Mouse (Mus musculus) liver, embryonic 16.5 days (tissue): ENCODE results near the gene Lmbr1l. TPM values are rescaled to one million over a fixed set of nuclear protein-coding genes. Genes with fewer than 3 reads are reported as not detected.
A peak's percentile ranks its signal among the peaks of the same experiment; 100 is the strongest.

Source experiments
- ATAC-seq: fragments of 200-750 bp; cut with Nextera tagmentation; 2 replicates; pipeline ENCODE4 v1.8.0; 2017; ENCODE audit warnings: low read depth, mild to moderate bottlenecking, moderate number of reproducible peaks, moderate library complexity
- H3K27ac ChIP-seq: fragments of 300-500 bp; sonication (generic); 2 replicates; pipeline ENCODE4 v1.5.1; 2014; ENCODE audit warnings: mild to moderate bottlenecking, low read length
- H3K27me3 ChIP-seq: fragments of 300-500 bp; sonication (generic); 2 replicates; pipeline ENCODE4 v1.6.1; 2014; ENCODE audit warnings: low read depth, low read length, mixed read lengths; ENCODE audit not compliant: control insufficient read depth, insufficient read depth
- H3K36me3 ChIP-seq: fragments of 300-500 bp; sonication (generic); 2 replicates; pipeline ENCODE4 v1.6.1; 2014; ENCODE audit warnings: mild to moderate bottlenecking; ENCODE audit not compliant: control insufficient read depth, insufficient read depth
- H3K4me1 ChIP-seq: fragments of 300-500 bp; sonication (generic); 2 replicates; pipeline ENCODE4 v1.6.1; 2014; ENCODE audit warnings: low read depth, low read length, mixed read lengths; ENCODE audit not compliant: control insufficient read depth
- H3K4me2 ChIP-seq: fragments of 300-500 bp; sonication (generic); 2 replicates; pipeline ENCODE4 v1.6.1; 2014; ENCODE audit warnings: low read depth, low read length, mixed read lengths
- H3K4me3 ChIP-seq: fragments of 300-500 bp; sonication (generic); 2 replicates; pipeline ENCODE4 v1.5.1; 2014; ENCODE audit warnings: low read depth, mild to moderate bottlenecking, low read length
- H3K9ac ChIP-seq: fragments of 300-500 bp; sonication (generic); 2 replicates; pipeline ENCODE4 v1.6.1; 2014; ENCODE audit warnings: low read depth, low read length
- H3K9me3 ChIP-seq: fragments of 300-500 bp; sonication (generic); replicated peaks from 2 replicates; pipeline ENCODE4 v1.6.1; 2016; ENCODE audit warnings: low read length; ENCODE audit not compliant: control insufficient read depth
- WGBS: fragments of 180-500 bp; shearing (Covaris S2); extraction: QIAGEN DNeasy Blood & Tissue Kit; methylation state at CpG from one replicate; pipeline ENCODE4 v1.1.7; 2014; ENCODE audit not compliant: insufficient replicate concordance; 5-methylcytosine and 5-hydroxymethylcytosine counted together
- polyA plus RNA-seq: library from polyadenylated mRNA; unstranded; fragments of >200 nt; fragmentation: Nextera tagmentation; extraction: Ambion mirVana; gene quantifications from 2 replicates; pipeline ENCODE4 v1.2.1, GENCODE M21; 2015

Gene Lmbr1l
- polyA plus RNA-seq, 1 experiment from 2014 or later: 4.4 TPM

- Histone ChIP-seq H3K4me1 (peaks cover 34% of the 10 kb centered on the region), H3K4me3 (peak within 1 kb of the TSS; percentile 59), H3K27ac (no peak within 1 kb of the TSS), H3K27me3 (peaks cover 67% of the 10 kb centered on the region), H3K36me3 (no peaks in the 10 kb centered on the region), H3K4me2 (peak within 1 kb of the TSS; percentile 80), H3K9me3 (no peaks in the 10 kb centered on the region), H3K9ac (peak within 1 kb of the TSS; percentile 39; the same call in 1 of the 2 replicates)
- WGBS: under 1% methylated on average over 76 of the region's 77 CpGs
- ATAC-seq: no peak
Measured at GRCm38 (mm10) chr15:98893940-98894745, 23.9 kb downstream of the Lmbr1l start, which contains the start of gene Rhebl1. TSS of gene Rhebl1 (minus strand) at chr15:98894540.

GRCm38 (mm10) chr15:98893036-98893435 is 25.0 kb downstream of the Lmbr1l start:
- Histone ChIP-seq H3K4me1 (peaks cover 34% of the 10 kb centered on the region), H3K36me3 (no peaks in the 10 kb centered on the region), H3K27me3 (peaks cover 56% of the 10 kb centered on the region), H3K9ac (no peak overlapping the region), H3K9me3 (no peaks in the 10 kb centered on the region), H3K4me2 (no peak overlapping the region), H3K27ac (no peak overlapping the region), H3K4me3 (no peak overlapping the region)
- ATAC-seq: no peak
- WGBS: 59% methylated on average over 4 of the region's 4 CpGs

GRCm38 (mm10) chr15:98891907-98892606 is 26.0 kb downstream of the Lmbr1l start:
- peak; percentile 61 for ATAC-seq
- Histone ChIP-seq H3K9ac (no peak overlapping the region), H3K36me3 (no peaks in the 10 kb centered on the region), H3K4me1 (peaks cover 34% of the 10 kb centered on the region), H3K9me3 (no peaks in the 10 kb centered on the region), H3K27me3 (peaks cover 46% of the 10 kb centered on the region), H3K4me3 (no peak overlapping the region), H3K27ac (no peak overlapping the region), H3K4me2 (no peak overlapping the region)
- 12% methylated on average over 6 of the region's 6 CpGs for WGBS

- no peak overlapping the region for H3K27ac ChIP-seq
- H3K4me1 ChIP-seq: peaks cover 32% of the 10 kb centered on the region
- no peak overlapping the region for H3K9ac ChIP-seq
- no peaks in the 10 kb centered on the region for H3K36me3 ChIP-seq
- peaks cover 38% of the 10 kb centered on the region for H3K27me3 ChIP-seq
- H3K4me2 ChIP-seq: peak overlapping the region; percentile 26
- 23% methylated on average over 19 of the region's 19 CpGs for WGBS
- H3K9me3 ChIP-seq: no peaks in the 10 kb centered on the region
- no peak for ATAC-seq
- H3K4me3 ChIP-seq: no peak overlapping the region
Measured at GRCm38 (mm10) chr15:98891198-98891742, 26.8 kb downstream of the Lmbr1l start.

GRCm38 (mm10) chr15:98887526-98887925 is 30.5 kb downstream of the Lmbr1l start:
- WGBS: 78% methylated on average over 7 of the region's 7 CpGs
- ATAC-seq: no peak
- no peak overlapping the region for H3K4me3 ChIP-seq

GRCm38 (mm10) chr15:98886667-98887387 is 31.2 kb downstream of the Lmbr1l start:
- Histone ChIP-seq H3K4me1 (peaks cover 9% of the 10 kb centered on the region), H3K4me2 (no peak overlapping the region), H3K36me3 (no peaks in the 10 kb centered on the region), H3K9me3 (no peaks in the 10 kb centered on the region), H3K27me3 (no peaks in the 10 kb centered on the region), H3K4me3 (no peak overlapping the region), H3K9ac (no peak overlapping the region), H3K27ac (no peak overlapping the region)
- ATAC-seq: no peak
- WGBS: 56% methylated on average over 8 of the region's 8 CpGs

More at GRCm38 (mm10) chr15:98887526-98887925, 30.5 kb downstream of the Lmbr1l start:
- H3K4me1 ChIP-seq: peaks cover 7% of the 10 kb centered on the region
- no peak overlapping the region for H3K9ac ChIP-seq
- no peaks in the 10 kb centered on the region for H3K36me3 ChIP-seq
- H3K9me3 ChIP-seq: no peaks in the 10 kb centered on the region
- H3K27ac ChIP-seq: no peak overlapping the region
- peaks cover under 1% of the 10 kb centered on the region for H3K27me3 ChIP-seq
- no peak overlapping the region for H3K4me2 ChIP-seq

GRCm38 (mm10) chr15:98884106-98884505 is 33.9 kb downstream of the Lmbr1l start:
- ATAC-seq: no peak
- no peak overlapping the region for H3K4me2 ChIP-seq
- no peak overlapping the region for H3K27ac ChIP-seq
- H3K4me1 ChIP-seq: peaks cover 18% of the 10 kb centered on the region
- H3K36me3 ChIP-seq: no peaks in the 10 kb centered on the region
- no peaks in the 10 kb centered on the region for H3K27me3 ChIP-seq
- H3K9ac ChIP-seq: no peak overlapping the region
- H3K9me3 ChIP-seq: no peaks in the 10 kb centered on the region
- whole genome bisulfite sequencing: 68% methylated on average over 1 of the region's 1 CpGs
- no peak overlapping the region for H3K4me3 ChIP-seq

- ATAC-seq: no peak
- peaks cover 18% of the 10 kb centered on the region for H3K4me1 ChIP-seq
Measured at GRCm38 (mm10) chr15:98883661-98884060, 34.4 kb downstream of the Lmbr1l start.

More at GRCm38 (mm10) chr15:98883661-98884060, 34.4 kb downstream of the Lmbr1l start:
- Histone ChIP-seq H3K4me2 (no peak overlapping the region), H3K36me3 (no peaks in the 10 kb centered on the region), H3K27ac (no peak overlapping the region), H3K27me3 (no peaks in the 10 kb centered on the region), H3K4me3 (no peak overlapping the region), H3K9me3 (no peaks in the 10 kb centered on the region), H3K9ac (no peak overlapping the region)
